Mouse (Mus musculus): ENCODE results near the gene Astn2.

DNA sequence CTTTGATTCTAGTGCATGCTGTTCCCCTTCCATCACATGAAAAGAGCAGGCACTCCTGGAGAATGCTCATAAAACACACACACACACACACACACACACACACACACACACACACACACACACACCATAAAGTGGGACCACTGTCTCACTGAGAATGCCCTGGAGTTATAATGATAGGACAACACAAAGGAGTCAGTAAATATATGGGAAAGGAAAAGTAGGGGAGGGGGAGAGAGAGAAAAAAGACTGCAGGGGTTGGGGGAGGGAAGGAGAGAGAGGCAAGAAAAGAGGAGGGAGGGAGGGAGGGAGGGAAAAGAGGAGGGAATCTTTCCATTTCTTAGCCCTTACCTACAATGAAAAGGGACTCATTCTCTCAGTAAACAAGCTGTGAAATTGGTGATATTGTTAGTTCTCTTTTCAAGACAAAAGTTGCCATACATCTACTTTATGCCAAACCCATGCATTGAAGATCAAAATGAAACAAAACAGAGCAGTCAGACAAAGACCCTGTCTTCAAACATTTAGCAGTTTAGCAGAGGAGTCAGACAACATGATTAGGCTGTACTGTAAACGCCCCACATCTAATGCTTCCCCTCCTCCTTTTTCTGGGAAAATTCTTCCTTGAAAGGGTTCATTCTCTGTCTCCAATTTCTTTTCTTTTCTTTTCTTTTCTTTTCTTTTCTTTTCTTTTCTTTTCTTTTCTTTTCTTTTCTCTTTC is 717.2 kb downstream of the Astn2 start:
- TF ChIP-seq CTCF (IDR thresholded peaks at IDR 0.05; ENCODE audit: control insufficient read depth, insufficient read depth, low read length) = no peak
- TF ChIP-seq POLR2A (IDR thresholded peaks at IDR 0.05; ENCODE audit: borderline replicate concordance, control insufficient read depth, low read depth, low read length) = no peak

Measured in bone marrow, adult 2 months (tissue).